Mouse (Mus musculus) cortical plate, adult 2 months (tissue): ENCODE measurements around the gene Frmd4a.

ENCODE experiments used
- CTCF ChIP-seq: fragments of 200-500 bp; IDR thresholded peaks from 2 replicates; pipeline ENCODE4 v1.5.1; 2011; ENCODE audit warnings: mild to moderate bottlenecking, control low read depth, low read length; ENCODE audit not compliant: insufficient read depth; ENCODE audit errors: extremely low read depth
- POLR2A ChIP-seq: fragments of 200-500 bp; IDR thresholded peaks from 2 replicates; pipeline ENCODE4 v1.6.1; 2011; ENCODE audit warnings: mild to moderate bottlenecking, low read length, control low read depth; ENCODE audit not compliant: insufficient read depth; ENCODE audit errors: extremely low read depth

DNA sequence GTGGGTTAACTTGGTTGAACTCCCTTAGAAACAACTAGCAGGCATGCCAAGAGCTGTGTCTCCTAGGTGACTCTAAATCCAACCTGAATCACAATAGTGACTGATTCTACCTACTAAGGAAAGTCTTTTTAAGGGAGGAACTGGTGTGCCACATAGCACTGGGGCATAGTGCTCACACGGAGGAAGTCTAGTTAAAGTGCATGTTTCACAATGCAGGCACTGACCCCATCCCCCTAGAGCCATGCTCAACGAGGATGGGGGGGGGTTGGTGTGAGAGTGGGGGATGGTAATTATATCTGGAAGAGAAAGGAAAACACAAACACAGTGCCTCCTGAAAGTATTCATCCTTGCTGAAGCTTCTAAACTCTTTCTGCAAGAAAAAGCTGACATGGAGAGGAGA, 533.9 kb downstream of the Frmd4a start:
- no peak for TF ChIP-seq CTCF
- TF ChIP-seq POLR2A = no peak
